Mouse (Mus musculus) gastrocnemius, postnatal 4 days (tissue): ENCODE measurements around the gene Cplx2. TPM values are rescaled to one million over a fixed set of nuclear protein-coding genes. Genes with fewer than 3 reads are reported as not detected.

Source experiments
- DNase-seq, 2 experiments: peaks; one replicate each; pipeline ENCODE4 v3.0.0; 2021 to 2022; ENCODE audit warnings: low spot score in 2 of 2, mixed read lengths in 2 of 2
- total RNA-seq, 2 experiments: library from RNA; stranded (reverse); gene quantifications; 2 replicates each; pipeline ENCODE4 v1.2.3; 2021

The Cplx2 gene
- total RNA-seq, 2 experiments from 2014 or later: 12.8 to 13.4 TPM

DNA sequence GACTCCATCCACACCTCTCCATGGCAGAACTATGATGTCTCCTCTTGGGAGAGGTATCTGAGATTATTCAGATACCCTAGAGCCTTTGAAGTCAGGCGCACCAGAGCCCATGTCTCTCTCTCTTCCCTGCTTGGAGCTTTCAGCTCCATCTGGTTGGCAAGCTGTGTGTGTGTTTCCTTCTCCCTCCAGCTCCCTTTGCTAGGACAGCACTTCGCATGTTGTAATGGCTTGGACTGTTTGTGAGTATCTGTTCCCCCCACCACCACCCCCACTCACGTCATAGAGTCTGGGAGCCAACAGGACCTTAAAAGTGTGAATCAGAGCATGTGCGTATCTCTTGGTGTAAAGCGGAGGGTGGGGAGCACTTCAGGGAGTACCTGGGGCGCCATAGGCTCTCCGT is 6.5 kb upstream of the Cplx2 start:
- no peak for DNase-seq

- peak in 1 of 2 experiments; percentile 25 for DNase-seq
These were observed 3.4 kb upstream of the Cplx2 start for GRCm38 (mm10) chr13:54367758-54368157.

DNA sequence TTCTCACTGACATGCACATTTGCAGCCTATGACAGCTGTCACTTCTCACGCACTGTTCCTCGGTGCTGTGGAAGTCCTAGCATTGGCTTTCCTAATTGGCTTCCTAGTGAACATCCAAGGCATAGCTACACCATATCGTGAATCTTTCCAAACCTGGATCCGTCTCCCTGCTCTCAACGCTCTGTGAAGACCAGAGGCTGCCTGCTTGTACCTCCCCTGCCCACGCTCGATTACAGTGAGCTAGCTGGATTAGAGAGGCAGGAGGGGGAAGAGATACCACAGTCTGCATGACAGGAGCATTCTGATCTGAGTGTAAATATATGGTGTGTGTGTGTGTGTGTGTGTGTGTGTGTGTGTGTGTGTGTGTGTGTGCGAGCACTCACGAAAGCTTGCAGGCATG is 3.0 kb upstream of the Cplx2 start:
- DNase-seq: no peak

DNA sequence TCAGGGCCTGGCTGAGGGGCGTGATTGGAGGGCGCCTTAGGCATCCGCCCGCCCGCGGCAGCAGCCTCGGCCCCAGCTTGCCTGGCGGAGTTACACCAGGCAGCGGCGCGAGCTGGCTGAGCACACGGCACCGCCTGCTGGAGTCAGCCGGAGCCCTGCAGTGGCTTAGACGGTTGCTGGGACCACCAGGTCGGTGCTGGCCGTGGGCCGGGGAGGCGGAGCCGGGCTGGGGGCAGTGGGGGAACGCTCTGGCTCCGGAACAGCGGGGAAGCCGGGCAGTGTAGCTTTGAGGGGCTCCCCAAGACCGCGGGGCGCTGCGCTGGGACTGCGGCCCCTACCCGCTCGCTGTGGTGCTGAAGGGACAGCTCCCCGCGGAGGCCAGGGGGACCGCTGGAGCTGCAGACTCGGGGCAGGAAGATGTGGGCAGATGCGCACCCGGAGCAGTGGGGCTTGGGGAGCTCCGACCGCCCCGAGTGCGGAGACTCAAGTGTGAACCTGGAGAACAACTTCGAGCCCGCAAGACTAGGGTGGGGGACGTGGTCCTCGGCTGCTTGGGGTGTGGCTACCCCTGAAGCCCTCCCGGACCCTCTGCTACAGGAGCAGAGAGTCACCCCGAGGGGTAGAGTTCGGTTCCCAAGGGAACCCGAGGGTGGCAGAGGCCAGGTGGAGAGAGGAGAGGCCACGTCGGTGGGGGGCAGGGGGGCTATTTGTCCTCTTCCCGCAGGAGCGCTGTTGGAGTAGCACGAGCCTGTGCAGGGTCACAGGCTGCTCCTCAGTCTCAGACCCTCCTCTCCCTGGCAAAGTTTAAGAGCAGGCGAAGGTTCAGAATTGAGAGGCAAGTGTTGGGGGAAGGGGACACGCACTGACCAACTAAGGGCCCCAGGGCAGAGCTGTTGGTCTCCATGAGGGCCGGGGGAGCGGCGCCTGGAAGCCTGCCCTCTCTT is 510 bp downstream of the Cplx2 start:
- DNase-seq: peak; percentile 77 to 89

- DNase-seq: peak; percentile 55 to 64
These were observed 1.5 kb downstream of the Cplx2 start for GRCm38 (mm10) chr13:54372665-54373064.

- DNase-seq: no peak
These were observed 3.1 kb downstream of the Cplx2 start for GRCm38 (mm10) chr13:54374106-54374706.

GRCm38 (mm10) chr13:54375497-54376495 is 4.6 kb downstream of the Cplx2 start:
- DNase-seq: no peak

- DNase-seq: no peak
These were observed 5.6 kb downstream of the Cplx2 start for GRCm38 (mm10) chr13:54376736-54377135.

DNA sequence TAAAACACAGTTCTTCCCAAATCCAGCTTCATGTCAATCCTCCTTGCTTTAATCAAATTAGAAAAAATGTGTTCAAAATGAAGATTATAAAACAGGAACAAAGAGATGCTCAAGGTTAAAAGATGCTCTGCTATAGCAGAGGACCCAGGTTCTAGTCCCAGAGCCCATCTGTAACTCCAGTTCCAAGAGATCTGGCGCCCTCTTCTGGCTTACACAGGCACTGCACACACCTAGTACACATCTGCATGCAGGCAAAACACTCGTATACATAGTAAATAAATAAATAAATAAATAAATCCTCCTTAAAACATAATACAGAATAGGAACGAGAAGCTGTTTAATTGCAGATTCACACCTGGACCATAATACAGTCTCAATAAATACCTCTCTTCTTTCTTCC is 6.9 kb downstream of the Cplx2 start:
- no peak for DNase-seq

GRCm38 (mm10) chr13:54380421-54380820 is 9.3 kb downstream of the Cplx2 start:
- DNase-seq: no peak

- no peak for DNase-seq
These were observed 10.2 kb downstream of the Cplx2 start for GRCm38 (mm10) chr13:54381396-54381795.

DNA sequence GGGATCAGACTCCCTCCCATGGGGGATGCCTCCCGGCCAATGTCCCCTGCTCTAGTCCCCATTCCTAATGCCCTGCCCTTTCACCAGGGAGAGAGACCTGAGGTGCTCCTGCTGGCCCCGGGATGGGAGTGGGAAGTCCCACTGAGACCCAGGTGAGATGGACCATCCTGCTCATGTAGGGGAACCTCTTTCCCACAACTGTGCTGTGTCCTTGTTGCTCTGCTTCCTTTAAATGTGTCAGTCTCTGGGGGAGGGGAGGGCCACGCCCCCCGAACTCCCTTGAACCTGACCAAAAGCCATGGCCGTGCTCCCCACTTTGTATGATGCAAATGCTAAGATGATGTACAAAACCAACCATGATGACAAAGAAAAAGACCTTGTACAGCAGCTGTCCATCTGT is 12.4 kb downstream of the Cplx2 start:
- DNase-seq: no peak

DNA sequence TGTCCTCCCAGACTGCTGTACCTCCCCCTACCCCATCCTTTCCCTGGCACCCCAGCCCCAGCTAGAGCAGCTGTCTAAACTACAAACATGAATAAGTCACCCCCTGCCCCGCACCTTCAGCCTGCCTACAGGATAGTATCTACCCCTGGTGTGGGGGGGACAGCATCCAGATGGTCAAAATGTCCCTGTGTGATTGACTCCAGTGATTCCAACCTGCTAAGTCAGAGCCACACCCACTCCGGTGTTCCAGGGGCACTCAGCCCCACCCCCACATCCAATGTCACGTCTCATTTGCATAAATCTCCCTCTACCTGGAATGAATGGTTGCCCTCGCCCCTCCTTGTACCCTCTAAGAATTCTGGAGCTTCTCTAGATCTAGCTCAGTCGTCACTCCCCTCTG is 13.4 kb downstream of the Cplx2 start:
- DNase-seq: no peak

DNA sequence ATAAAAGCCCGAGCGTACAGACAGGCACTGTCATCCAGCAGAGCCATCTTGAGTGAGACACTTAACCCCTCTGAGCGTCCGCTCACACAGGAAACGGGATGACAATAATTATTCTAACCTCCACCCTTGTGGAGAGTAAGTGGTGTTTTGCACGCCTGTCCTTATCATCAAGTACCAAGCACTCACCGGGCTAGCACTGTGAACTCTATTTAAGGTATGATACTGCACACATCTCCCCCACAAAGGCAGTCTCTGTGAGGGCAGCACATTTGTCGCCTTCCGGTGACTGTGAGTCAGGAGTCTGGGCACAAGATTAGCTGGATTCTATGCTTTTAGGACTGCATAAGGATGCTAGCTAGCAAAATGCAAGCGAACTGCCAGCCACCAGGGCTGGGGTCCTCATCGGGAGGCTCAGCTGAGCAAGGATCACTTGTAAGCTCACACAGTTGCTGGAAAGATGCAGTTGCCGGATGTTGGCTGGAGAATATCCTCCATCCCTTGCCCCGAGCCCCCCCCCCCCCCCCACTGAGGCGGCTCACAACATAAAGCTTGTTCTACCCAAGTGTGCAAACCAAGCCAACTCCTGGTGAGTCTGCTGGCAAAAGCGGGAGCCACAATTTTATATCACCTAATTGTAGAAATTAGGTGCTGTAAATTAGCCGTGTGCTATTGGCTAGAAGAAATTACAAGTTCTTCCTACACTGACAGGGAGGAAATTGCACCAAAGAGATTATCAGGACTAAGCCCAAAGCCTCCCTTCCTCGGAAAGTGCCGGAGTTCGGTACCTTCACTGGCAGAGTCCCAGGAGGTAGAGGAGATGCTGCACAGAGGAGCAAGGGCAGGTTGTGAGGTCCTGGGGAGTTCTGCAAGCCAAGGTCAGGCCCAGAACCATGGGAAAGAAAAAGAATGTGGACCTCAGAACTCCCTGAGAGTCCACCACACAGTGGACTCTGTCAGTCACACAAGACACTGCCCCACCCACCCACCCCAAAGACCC is 14.2 kb downstream of the Cplx2 start:
- no peak for DNase-seq

GRCm38 (mm10) chr13:54389971-54390564 is 18.9 kb downstream of the Cplx2 start:
- DNase-seq: no peak

DNA sequence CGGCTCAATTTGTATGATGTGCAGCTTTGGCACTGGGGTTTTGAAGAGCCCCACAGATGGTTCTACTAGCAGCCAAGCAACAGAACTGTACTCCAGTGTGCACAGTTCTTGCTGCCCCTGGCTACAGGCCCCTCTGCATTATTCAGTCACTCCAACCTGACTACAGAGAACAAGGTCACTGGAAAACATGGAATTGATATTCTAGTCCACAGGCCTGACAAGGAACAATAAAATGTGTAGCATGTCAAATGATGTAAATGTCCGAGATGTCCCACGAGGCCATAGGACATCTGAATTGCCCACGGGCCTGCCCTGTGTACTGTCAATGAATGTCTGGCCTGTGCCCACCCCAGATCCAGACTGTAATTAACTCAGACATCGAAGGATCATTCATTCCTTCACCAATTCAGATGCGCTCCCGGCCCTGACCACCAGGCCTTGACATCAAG is 19.4 kb downstream of the Cplx2 start:
- DNase-seq: no peak

- DNase-seq: no peak
These were observed 20.2 kb downstream of the Cplx2 start for GRCm38 (mm10) chr13:54391313-54391712.

GRCm38 (mm10) chr13:54397069-54397468 is 25.9 kb downstream of the Cplx2 start:
- DNase-seq: no peak

GRCm38 (mm10) chr13:54400565-54401179 is 29.5 kb downstream of the Cplx2 start:
- DNase-seq: peak in 1 of 2 experiments; percentile 5
